Mouse (Mus musculus) hindbrain, embryonic 13.5 days (tissue): ENCODE measurements around the gene Cd24a. TPM values are rescaled to one million over a fixed set of nuclear protein-coding genes. Genes with fewer than 3 reads are reported as not detected.

Source experiments
- ATAC-seq: fragments of 200-750 bp; cut with Nextera tagmentation; 2 replicates; pipeline ENCODE4 v1.8.0; 2017; ENCODE audit warnings: moderate TSS enrichment; ENCODE audit not compliant: low FRiP score
- H3K27ac ChIP-seq: fragments of 300-500 bp; sonication (generic); 2 replicates; pipeline ENCODE4 v1.5.1; 2015; ENCODE audit warnings: inconsistent platforms, mild to moderate bottlenecking, moderate library complexity
- H3K27me3 ChIP-seq: fragments of 300-500 bp; sonication (generic); 2 replicates; pipeline ENCODE4 v1.6.1; 2015; ENCODE audit warnings: mild to moderate bottlenecking, inconsistent platforms
- H3K36me3 ChIP-seq: fragments of 300-500 bp; sonication (generic); 2 replicates; pipeline ENCODE4 v1.6.1; 2015; ENCODE audit warnings: mild to moderate bottlenecking, inconsistent platforms
- H3K4me1 ChIP-seq: fragments of 300-500 bp; sonication (generic); replicated peaks from 2 replicates; pipeline ENCODE4 v1.6.1; 2015; ENCODE audit warnings: inconsistent platforms
- H3K4me2 ChIP-seq: fragments of 300-500 bp; sonication (generic); 2 replicates; pipeline ENCODE4 v1.6.1; 2015; ENCODE audit warnings: inconsistent platforms, mild to moderate bottlenecking, moderate library complexity
- H3K4me3 ChIP-seq: fragments of 300-500 bp; sonication (generic); 2 replicates; pipeline ENCODE4 v1.5.1; 2015; ENCODE audit warnings: mild to moderate bottlenecking, inconsistent platforms
- H3K9ac ChIP-seq: fragments of 300-500 bp; sonication (generic); 2 replicates; pipeline ENCODE4 v1.6.1; 2015; ENCODE audit warnings: mild to moderate bottlenecking, inconsistent platforms
- H3K9me3 ChIP-seq: fragments of 300-500 bp; sonication (generic); 2 replicates; pipeline ENCODE4 v1.6.1; 2016; ENCODE audit warnings: inconsistent platforms
- WGBS: fragments of 180-500 bp; shearing (Covaris S2); methylation state at CpG from one replicate; pipeline ENCODE4 v1.1.7; 2015; 5-methylcytosine and 5-hydroxymethylcytosine counted together
- polyA plus RNA-seq: library from polyadenylated mRNA; unstranded; fragments of >200 nt; fragmentation: Nextera tagmentation; extraction: Ambion mirVana; gene quantifications from 2 replicates; pipeline ENCODE4 v1.2.1, GENCODE M21; 2015

Cd24a gene
- 1,003 and 1,012 TPM in 2 replicates for polyA plus RNA-seq

GRCm38 (mm10) chr10:43577997-43578331 lies at the start of gene Cd24a:
Gene Cd24a, plus strand, starts transcription at chr10:43578284.
- Histone ChIP-seq H3K4me3 (peak within 1 kb of the TSS; percentile 86), H3K4me2 (peak within 1 kb of the TSS; percentile 64), H3K36me3 (peaks cover 13% of the 10 kb centered on the region), H3K9me3 (no peaks in the 10 kb centered on the region), H3K27ac (peak within 1 kb of the TSS; percentile 99), H3K4me1 (peaks cover 27% of the 10 kb centered on the region), H3K9ac (peak within 1 kb of the TSS; percentile 99), H3K27me3 (no peaks in the 10 kb centered on the region)
- no peak for ATAC-seq
- 2% methylated on average over 6 of the region's 6 CpGs for WGBS

DNA sequence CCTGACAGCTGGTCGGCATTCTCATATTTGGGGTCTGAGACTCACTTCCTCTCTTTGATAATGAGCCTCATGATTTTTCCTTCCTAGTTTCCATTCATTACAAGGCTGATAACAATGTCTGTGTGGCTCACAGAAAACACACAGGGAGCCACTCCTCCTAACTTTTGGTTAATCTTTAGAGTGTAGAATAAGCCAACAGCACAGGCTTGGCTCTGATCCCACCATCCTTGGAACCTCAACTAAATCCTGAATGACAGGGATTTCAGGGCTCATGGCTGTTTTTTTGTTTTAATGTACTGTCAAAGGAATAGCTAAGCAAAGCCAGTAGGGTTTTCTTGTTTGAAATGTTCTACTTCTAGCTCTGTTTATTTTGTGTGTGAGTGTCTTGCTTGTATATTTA lies 43.7 kb upstream of the Cd24a start:
- 88% methylated on average over 1 of the region's 1 CpGs for WGBS
- Histone ChIP-seq H3K9me3 (no peaks in the 10 kb centered on the region), H3K4me1 (peaks cover 9% of the 10 kb centered on the region), H3K27ac (no peak overlapping the region), H3K27me3 (no peaks in the 10 kb centered on the region), H3K4me2 (no peak overlapping the region), H3K36me3 (peaks cover 49% of the 10 kb centered on the region), H3K4me3 (no peak overlapping the region), H3K9ac (no peak overlapping the region)
- ATAC-seq = no peak

- Histone ChIP-seq H3K9me3 (no peaks in the 10 kb centered on the region), H3K27me3 (no peaks in the 10 kb centered on the region), H3K4me3 (no peak overlapping the region), H3K36me3 (peaks cover 19% of the 10 kb centered on the region), H3K4me1 (peaks cover 21% of the 10 kb centered on the region), H3K27ac (no peak overlapping the region), H3K9ac (no peak overlapping the region), H3K4me2 (no peak overlapping the region)
- no peak for ATAC-seq
- WGBS = 94% methylated on average over 7 of the region's 7 CpGs
Observed at GRCm38 (mm10) chr10:43537652-43538051, 40.4 kb upstream of the Cd24a start.

- ATAC-seq = no peak
- Histone ChIP-seq H3K4me2 (no peak overlapping the region), H3K4me1 (peaks cover 21% of the 10 kb centered on the region), H3K4me3 (no peak overlapping the region), H3K27ac (no peak overlapping the region), H3K27me3 (no peaks in the 10 kb centered on the region), H3K9me3 (no peaks in the 10 kb centered on the region), H3K9ac (peak overlapping the region; percentile 35; the same call in 1 of the 2 replicates), H3K36me3 (peaks cover 13% of the 10 kb centered on the region)
- whole genome bisulfite sequencing = 86% methylated on average over 5 of the region's 5 CpGs
Observed at GRCm38 (mm10) chr10:43538831-43539230, 39.3 kb upstream of the Cd24a start.

DNA sequence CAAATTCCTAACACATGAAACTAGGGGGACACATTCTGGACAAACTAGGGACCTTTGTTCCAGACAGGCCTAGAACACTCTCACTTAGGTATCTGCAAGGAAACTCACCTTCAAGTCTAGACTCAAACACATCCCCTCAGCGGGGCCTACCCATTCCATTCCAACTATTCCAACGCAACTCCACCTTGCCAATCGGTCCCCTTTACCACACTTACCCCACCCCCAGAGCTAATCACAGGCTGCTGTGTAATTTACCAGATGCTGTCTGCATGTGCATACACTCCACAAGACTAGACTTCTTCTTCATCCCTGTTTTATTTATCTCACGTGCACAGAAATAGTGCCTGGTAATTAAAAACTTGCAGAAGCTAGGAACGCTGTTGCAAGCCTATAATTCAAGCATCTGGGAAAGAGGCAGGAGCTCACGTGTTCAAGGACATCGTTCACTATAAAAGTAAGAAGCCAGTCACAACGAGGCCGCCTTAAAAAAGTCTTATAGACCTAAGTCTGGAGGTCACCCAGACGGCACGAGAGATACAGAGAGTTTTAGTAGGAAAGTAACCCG lies 38.3 kb upstream of the Cd24a start:
- H3K9ac ChIP-seq = peak overlapping the region; percentile 92
- no peaks in the 10 kb centered on the region for H3K9me3 ChIP-seq
- 25% methylated on average over 12 of the region's 12 CpGs for WGBS
- peaks cover 10% of the 10 kb centered on the region for H3K36me3 ChIP-seq
- peak overlapping the region; percentile 59 for H3K4me2 ChIP-seq
- ATAC-seq = no peak
- H3K27ac ChIP-seq = no peak overlapping the region
- peaks cover 21% of the 10 kb centered on the region for H3K4me1 ChIP-seq
- no peaks in the 10 kb centered on the region for H3K27me3 ChIP-seq
- H3K4me3 ChIP-seq = peak overlapping the region; percentile 88

- H3K36me3 ChIP-seq = peaks cover 9% of the 10 kb centered on the region
- WGBS = under 1% methylated on average over 47 of the region's 56 CpGs
- H3K4me1 ChIP-seq = peaks cover 21% of the 10 kb centered on the region
- peak within 1 kb of the TSS; percentile 59 for H3K4me2 ChIP-seq
- peak within 1 kb of the TSS; percentile 83 for H3K27ac ChIP-seq
- peak within 1 kb of the TSS; percentile 92 for H3K9ac ChIP-seq
- peak within 1 kb of the TSS; percentile 88 for H3K4me3 ChIP-seq
- no peaks in the 10 kb centered on the region for H3K27me3 ChIP-seq
- H3K9me3 ChIP-seq = no peaks in the 10 kb centered on the region
- ATAC-seq = peak; percentile 99
Observed at GRCm38 (mm10) chr10:43540442-43541152, 37.5 kb upstream of the Cd24a start, which contains the start of gene 1700021F05Rik. Gene 1700021F05Rik, minus strand, starts transcription at chr10:43540994.

GRCm38 (mm10) chr10:43541153-43541544 lies 36.9 kb upstream of the Cd24a start:
- Histone ChIP-seq H3K4me2 (peak overlapping the region; percentile 37; the same call in 1 of the 2 replicates), H3K27ac (no peak overlapping the region), H3K36me3 (peaks cover 3% of the 10 kb centered on the region), H3K9ac (no peak overlapping the region), H3K4me1 (peaks cover 21% of the 10 kb centered on the region), H3K4me3 (peak overlapping the region; percentile 88), H3K9me3 (no peaks in the 10 kb centered on the region), H3K27me3 (no peaks in the 10 kb centered on the region)
- ATAC-seq = peak; percentile 6; the same call in 1 of the 2 replicates
- 55% methylated on average over 7 of the region's 8 CpGs for WGBS

DNA sequence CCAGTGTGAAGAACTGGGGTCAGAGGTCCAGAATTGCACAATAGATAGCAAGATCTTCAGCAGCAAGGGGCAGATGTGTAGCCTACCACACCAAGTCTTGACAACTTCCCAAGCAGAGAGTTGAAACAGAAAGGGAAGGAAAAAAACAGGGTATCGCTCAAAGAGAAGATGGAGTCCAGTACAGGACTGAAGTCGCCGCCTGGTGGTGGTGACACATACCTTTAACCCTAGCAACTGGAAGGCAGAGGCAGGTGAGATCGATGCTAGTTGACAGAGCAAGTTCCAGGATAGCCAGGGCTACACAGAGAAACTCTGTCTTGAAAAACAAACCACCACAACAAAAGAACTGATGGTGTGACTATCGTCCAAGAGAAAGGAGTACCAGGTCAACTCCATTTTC lies 28.7 kb upstream of the Cd24a start:
- Histone ChIP-seq H3K27me3 (no peaks in the 10 kb centered on the region), H3K9ac (no peak overlapping the region), H3K4me2 (no peak overlapping the region), H3K27ac (no peak overlapping the region), H3K9me3 (no peaks in the 10 kb centered on the region), H3K4me1 (peaks cover 10% of the 10 kb centered on the region), H3K4me3 (no peak overlapping the region), H3K36me3 (no peaks in the 10 kb centered on the region)
- 60% methylated on average over 5 of the region's 5 CpGs for WGBS
- ATAC-seq = no peak

DNA sequence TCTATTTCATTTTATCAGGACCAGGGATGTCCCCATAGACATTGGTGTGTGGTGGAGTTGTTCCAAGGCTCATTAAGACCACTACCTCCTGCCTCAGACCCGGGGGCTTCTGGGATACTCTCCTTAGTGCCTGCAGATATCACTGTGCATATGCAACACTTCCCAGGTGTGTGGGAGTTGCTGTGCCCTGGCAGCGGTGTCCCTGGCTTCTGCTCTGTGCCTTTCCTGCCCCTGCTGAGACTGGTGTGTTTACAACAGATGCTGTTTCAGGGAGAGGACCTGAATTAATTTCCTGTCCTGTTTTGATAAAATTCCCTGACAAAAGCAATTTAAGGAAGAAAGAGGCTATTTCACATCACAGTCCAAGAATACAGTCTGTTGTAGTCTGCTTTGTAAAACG lies 27.2 kb upstream of the Cd24a start:
- Histone ChIP-seq H3K4me2 (no peak overlapping the region), H3K36me3 (no peaks in the 10 kb centered on the region), H3K27ac (peak overlapping the region; percentile 48), H3K4me3 (no peak overlapping the region), H3K27me3 (no peaks in the 10 kb centered on the region), H3K9ac (no peak overlapping the region), H3K9me3 (no peaks in the 10 kb centered on the region), H3K4me1 (peaks cover 10% of the 10 kb centered on the region)
- 0 out of 2 replicates have a peak, but pooled peaks have one; percentile 43 for ATAC-seq
- WGBS = 25% methylated on average over 3 of the region's 3 CpGs

GRCm38 (mm10) chr10:43551388-43551787 lies 26.7 kb upstream of the Cd24a start:
- Histone ChIP-seq H3K4me1 (peaks cover 10% of the 10 kb centered on the region), H3K4me2 (no peak overlapping the region), H3K27me3 (no peaks in the 10 kb centered on the region), H3K4me3 (no peak overlapping the region), H3K36me3 (no peaks in the 10 kb centered on the region), H3K27ac (peak overlapping the region; percentile 48), H3K9me3 (no peaks in the 10 kb centered on the region), H3K9ac (no peak overlapping the region)
- 33% methylated on average over 3 of the region's 3 CpGs for WGBS
- peak; percentile 61; the same call in 1 of the 2 replicates for ATAC-seq

- no peaks in the 10 kb centered on the region for H3K4me1 ChIP-seq
- H3K9ac ChIP-seq = no peak overlapping the region
- H3K4me2 ChIP-seq = no peak overlapping the region
- H3K36me3 ChIP-seq = no peaks in the 10 kb centered on the region
- WGBS = 93% methylated on average over 5 of the region's 5 CpGs
- H3K4me3 ChIP-seq = no peak overlapping the region
- no peaks in the 10 kb centered on the region; the same call in 1 of the 2 replicates for H3K9me3 ChIP-seq
- no peak for ATAC-seq
- H3K27ac ChIP-seq = no peak overlapping the region
- no peaks in the 10 kb centered on the region for H3K27me3 ChIP-seq
Observed at GRCm38 (mm10) chr10:43557630-43558165, 20.4 kb upstream of the Cd24a start.

- H3K4me3 ChIP-seq = no peak overlapping the region
- no peaks in the 10 kb centered on the region; the same call in 1 of the 2 replicates for H3K9me3 ChIP-seq
- no peaks in the 10 kb centered on the region for H3K27me3 ChIP-seq
- WGBS = 82% methylated on average over 11 of the region's 11 CpGs
- no peaks in the 10 kb centered on the region for H3K4me1 ChIP-seq
- H3K27ac ChIP-seq = no peak overlapping the region
- no peaks in the 10 kb centered on the region for H3K36me3 ChIP-seq
- no peak overlapping the region for H3K4me2 ChIP-seq
- no peak overlapping the region for H3K9ac ChIP-seq
- ATAC-seq = no peak
Observed at GRCm38 (mm10) chr10:43559313-43559712, 18.8 kb upstream of the Cd24a start.
